Comparison of ENCODE assay signal across 17 mouse cellular contexts in the genomic region with DNA sequence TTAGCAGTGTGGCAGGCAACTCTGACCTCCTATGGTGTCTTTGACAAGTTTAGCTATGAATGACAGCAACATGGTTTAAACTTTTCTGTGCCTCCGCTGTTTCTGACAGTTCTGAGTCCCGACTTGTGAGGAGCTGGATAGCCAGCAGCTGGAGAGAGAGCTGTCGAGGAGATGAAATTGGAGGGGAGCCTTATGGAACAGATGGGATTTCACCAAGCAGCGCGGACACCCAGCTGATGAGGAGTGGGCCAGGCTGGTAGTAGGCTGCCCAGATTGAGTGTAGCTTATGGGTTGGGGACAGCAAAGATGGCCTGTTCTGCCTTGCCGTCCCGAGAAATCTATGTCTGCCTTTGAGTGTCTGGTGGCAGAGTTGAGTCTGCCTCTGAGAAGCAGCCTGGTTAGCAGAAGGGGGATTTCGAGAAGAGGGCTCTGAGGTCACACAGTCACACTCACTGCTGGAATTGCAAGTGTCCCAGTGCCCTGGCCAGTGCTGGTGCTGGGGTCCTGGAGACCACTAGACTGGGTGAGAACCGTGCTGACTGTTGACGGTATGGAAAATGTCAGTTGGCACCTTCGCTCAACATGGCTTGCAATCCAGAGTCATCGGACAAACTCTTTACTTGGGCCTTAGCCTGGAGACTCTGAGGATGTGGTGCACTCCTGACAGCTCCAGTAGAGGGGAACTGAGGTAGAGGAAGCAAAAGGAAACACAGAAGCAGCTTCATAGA.
DNase-seq lines count a peak whose midpoint lies in the region; ATAC-seq and TF ChIP-seq lines count a peak whose summit lies in the region.
"Had no signal": no experiment of that assay in that cellular context is flagged by ENCODE, and none has a peak within 500 bp of the region (broad histone marks: within the 10 kb centered on the region; RNA-seq: fewer than 3 reads in every experiment).

No protein-coding gene starts in this region.

- H3K4me3 ChIP-seq in forebrain, embryonic 15.5 days = no peak overlapping the region
- H3K4me3 ChIP-seq in forebrain, embryonic 10.5 days = no peak overlapping the region
- no peak overlapping the region for H3K4me3 ChIP-seq in hindbrain, embryonic 13.5 days
- H3K4me3 ChIP-seq in hindbrain, embryonic 12.5 days = no peak overlapping the region
- no peak overlapping the region for H3K4me3 ChIP-seq in liver, postnatal 0 days (ENCODE audit: low read depth, low read length)
- H3K4me3 ChIP-seq in liver, embryonic 11.5 days (ENCODE audit: low read depth, low read length) = no peak overlapping the region
- H3K4me3 ChIP-seq: embryonic facial prominence, embryonic 15.5 days; liver, embryonic 15.5 days had no signal

- no peaks in the 10 kb centered on the region for H3K9me3 ChIP-seq in forebrain, embryonic 15.5 days
- no peaks in the 10 kb centered on the region for H3K9me3 ChIP-seq in forebrain, embryonic 10.5 days
- no peaks in the 10 kb centered on the region for H3K9me3 ChIP-seq in hindbrain, embryonic 13.5 days
- H3K9me3 ChIP-seq in hindbrain, embryonic 12.5 days (replicated peaks) = no peaks in the 10 kb centered on the region
- no peaks in the 10 kb centered on the region for H3K9me3 ChIP-seq in liver, postnatal 0 days (ENCODE audit: low read length)
- H3K9me3 ChIP-seq in liver, embryonic 11.5 days (ENCODE audit: control insufficient read depth, low read length) = no peaks in the 10 kb centered on the region
- H3K9me3 ChIP-seq: embryonic facial prominence, embryonic 15.5 days; liver, embryonic 15.5 days had no signal

- no peak for TF ChIP-seq CTCF in liver, postnatal 0 days (IDR thresholded peaks at IDR 0.05; ENCODE audit: low read depth)

- 75% methylated on average over 12 of the region's 12 CpGs for WGBS in forebrain, embryonic 15.5 days
- 97% methylated on average over 12 of the region's 12 CpGs for WGBS in forebrain, embryonic 10.5 days
- 84% methylated on average over 12 of the region's 12 CpGs for WGBS in hindbrain, embryonic 13.5 days
- WGBS in hindbrain, embryonic 12.5 days = 89% methylated on average over 12 of the region's 12 CpGs
- WGBS in liver, postnatal 0 days (ENCODE audit: insufficient replicate concordance) = 87% methylated on average over 12 of the region's 12 CpGs
- whole genome bisulfite sequencing in liver, embryonic 11.5 days = 88% methylated on average over 12 of the region's 12 CpGs

- no peak overlapping the region for H3K4me2 ChIP-seq in forebrain, embryonic 15.5 days (replicated peaks)
- H3K4me2 ChIP-seq in hindbrain, embryonic 13.5 days = no peak overlapping the region
- H3K4me2 ChIP-seq in hindbrain, embryonic 12.5 days (replicated peaks) = no peak overlapping the region
- no peak overlapping the region for H3K4me2 ChIP-seq in liver, postnatal 0 days (ENCODE audit: low read depth, low read length)
- H3K4me2 ChIP-seq in liver, embryonic 11.5 days = no peak overlapping the region
- H3K4me2 ChIP-seq: embryonic facial prominence, embryonic 15.5 days; liver, embryonic 15.5 days had no signal

- H3K4me1 ChIP-seq in forebrain, embryonic 15.5 days = peaks cover 10% of the 10 kb centered on the region
- H3K4me1 ChIP-seq in forebrain, embryonic 10.5 days = no peaks in the 10 kb centered on the region
- H3K4me1 ChIP-seq in hindbrain, embryonic 13.5 days (replicated peaks) = peaks cover 23% of the 10 kb centered on the region
- peaks cover 10% of the 10 kb centered on the region; the same call in 1 of the 2 replicates for H3K4me1 ChIP-seq in hindbrain, embryonic 12.5 days
- peaks cover 16% of the 10 kb centered on the region for H3K4me1 ChIP-seq in liver, postnatal 0 days (ENCODE audit: insufficient read depth)
- peaks cover 14% of the 10 kb centered on the region for H3K4me1 ChIP-seq in liver, embryonic 11.5 days (replicated peaks; ENCODE audit: control insufficient read depth, insufficient read depth, low read length)
- H3K4me1 ChIP-seq: embryonic facial prominence, embryonic 15.5 days had no signal

- no peaks in the 10 kb centered on the region for H3K27me3 ChIP-seq in forebrain, embryonic 15.5 days
- H3K27me3 ChIP-seq in forebrain, embryonic 10.5 days (ENCODE audit: poor library complexity, severe bottlenecking) = no peaks in the 10 kb centered on the region
- H3K27me3 ChIP-seq in hindbrain, embryonic 13.5 days = no peaks in the 10 kb centered on the region
- no peaks in the 10 kb centered on the region for H3K27me3 ChIP-seq in hindbrain, embryonic 12.5 days
- no peaks in the 10 kb centered on the region for H3K27me3 ChIP-seq in liver, postnatal 0 days (ENCODE audit: insufficient read depth, low read length)
- H3K27me3 ChIP-seq in liver, embryonic 11.5 days (replicated peaks; ENCODE audit: control insufficient read depth, insufficient read depth, low read length) = no peaks in the 10 kb centered on the region
- H3K27me3 ChIP-seq: embryonic facial prominence, embryonic 15.5 days; liver, embryonic 15.5 days had no signal

- H3K9ac ChIP-seq in forebrain, embryonic 15.5 days (replicated peaks) = no peak overlapping the region
- H3K9ac ChIP-seq in hindbrain, embryonic 13.5 days = 0 out of 2 replicates have a peak overlapping the region, but pooled peaks have one; percentile 3
- H3K9ac ChIP-seq in hindbrain, embryonic 12.5 days = no peak overlapping the region
- H3K9ac ChIP-seq in liver, postnatal 0 days (replicated peaks) = no peak overlapping the region
- H3K9ac ChIP-seq in liver, embryonic 11.5 days (ENCODE audit: low read depth, low read length) = no peak overlapping the region
- H3K9ac ChIP-seq: embryonic facial prominence, embryonic 15.5 days; liver, embryonic 15.5 days had no signal

- TF ChIP-seq EP300 in liver, postnatal 0 days (IDR thresholded peaks at IDR 0.05; ENCODE audit: low read depth) = no peak

- H3K36me3 ChIP-seq in forebrain, embryonic 15.5 days = peaks cover 16% of the 10 kb centered on the region
- peaks cover 67% of the 10 kb centered on the region for H3K36me3 ChIP-seq in forebrain, embryonic 10.5 days (replicated peaks)
- H3K36me3 ChIP-seq in hindbrain, embryonic 13.5 days = peaks cover 31% of the 10 kb centered on the region
- H3K36me3 ChIP-seq in hindbrain, embryonic 12.5 days = peaks cover 19% of the 10 kb centered on the region
- H3K36me3 ChIP-seq in liver, postnatal 0 days (replicated peaks; ENCODE audit: insufficient read depth, low read length) = no peaks in the 10 kb centered on the region
- no peaks in the 10 kb centered on the region for H3K36me3 ChIP-seq in liver, embryonic 11.5 days (ENCODE audit: control insufficient read depth, insufficient read depth, low read length)

- H3K27ac ChIP-seq in forebrain, embryonic 15.5 days (replicated peaks) = peak overlapping the region; percentile 27; the same call in 1 of the 2 replicates
- H3K27ac ChIP-seq in forebrain, embryonic 10.5 days = no peak overlapping the region
- H3K27ac ChIP-seq in hindbrain, embryonic 13.5 days = peak overlapping the region; percentile 32; the same call in 1 of the 2 replicates
- H3K27ac ChIP-seq in hindbrain, embryonic 12.5 days = no peak overlapping the region; the same call in 1 of the 2 replicates
- H3K27ac ChIP-seq in liver, postnatal 0 days (ENCODE audit: low read depth) = 0 out of 2 replicates have a peak overlapping the region, but pooled peaks have one; percentile 22
- no peak overlapping the region for H3K27ac ChIP-seq in liver, embryonic 11.5 days (ENCODE audit: low read depth, low read length)
- H3K27ac ChIP-seq: embryonic facial prominence, embryonic 15.5 days; liver, embryonic 15.5 days had no signal

- no peak for ATAC-seq in forebrain, embryonic 15.5 days (replicated peaks)
- no peak for ATAC-seq in hindbrain, embryonic 13.5 days (ENCODE audit: low FRiP score)
- ATAC-seq in hindbrain, embryonic 12.5 days (ENCODE audit: low FRiP score) = no peak
- ATAC-seq in liver, postnatal 0 days = no peak
- no peak for ATAC-seq in liver, embryonic 11.5 days (replicated peaks; ENCODE audit: low FRiP score)

- DNase-seq in forebrain, embryonic 10.5 days (ENCODE audit: extremely low spot score, low spot score) = no peak
- no peak for DNase-seq in liver, postnatal 0 days
- DNase-seq in liver, embryonic 11.5 days (ENCODE audit: low spot score) = no peak
- DNase-seq in right cerebral cortex, postnatal 10 days (ENCODE audit: low spot score in 2 of 2) = peak; percentile 51 to 68
- DNase-seq in right cerebral cortex, postnatal 4 days = no peak
- DNase-seq: adrenal gland, postnatal 14 days; cerebellum, adult 8-10 months; gastrocnemius, postnatal 14 days; heart, postnatal 14 days; kidney, postnatal 10 days; layer of hippocampus, postnatal 36 days; midbrain, embryonic 14.5 days had no signal

Comparison
In these comparisons a context has a peak if more than half of its experiments do, and no peak if none do; other contexts are left out.
1. H3K27ac ChIP-seq: peak in forebrain, embryonic 15.5 days (single experiment), hindbrain, embryonic 13.5 days (single experiment) and liver, postnatal 0 days (single experiment); none in forebrain, embryonic 10.5 days (single experiment), hindbrain, embryonic 12.5 days (single experiment) and liver, embryonic 11.5 days (single experiment).
2. DNase-seq: peak in right cerebral cortex, postnatal 10 days (2 of 2); none in forebrain, embryonic 10.5 days (single experiment), liver, postnatal 0 days (single experiment), liver, embryonic 11.5 days (single experiment) and right cerebral cortex, postnatal 4 days (single experiment).